ENCODE assay signal across 8 mouse cellular contexts in the genomic region with DNA sequence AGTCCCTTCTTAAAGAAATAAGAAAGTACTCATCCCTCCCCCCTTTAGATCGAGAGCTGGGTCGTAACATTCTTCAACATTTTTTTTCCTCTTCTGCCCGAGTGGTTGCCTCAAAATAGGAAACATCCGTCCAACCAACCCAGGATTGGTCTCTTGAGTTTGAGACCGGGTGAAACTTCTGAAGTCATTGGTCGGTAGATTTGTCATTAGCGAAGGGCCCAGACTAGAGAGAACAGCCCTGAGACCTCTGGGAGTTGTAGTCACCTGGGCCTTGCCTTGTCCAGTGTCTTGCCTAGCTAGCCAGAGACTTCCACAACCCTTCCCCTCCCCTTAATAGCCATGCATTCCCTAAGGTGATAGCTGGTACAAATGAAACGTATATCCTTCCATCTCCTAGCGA. TPM values are rescaled to one million over a fixed set of nuclear protein-coding genes. Genes with fewer than 3 reads are reported as not detected.
DNase-seq lines count a peak whose midpoint lies in the region; ATAC-seq and TF ChIP-seq lines count a peak whose summit lies in the region.

No protein-coding gene starts in this region.

- H3K4me1 ChIP-seq in heart, embryonic 14.5 days (ENCODE audit: control insufficient read depth in 2 of 2, insufficient read depth in 2 of 2, low read length in 2 of 2), result peaks cover 0 to 2% of the 10 kb centered on the region in 2 experiments; a peak in 1 of 4 replicates
- H3K4me1 ChIP-seq in liver, embryonic 15.5 days (replicated peaks), result no peaks in the 10 kb centered on the region; the same call in 1 of the 2 replicates
- no peaks in the 10 kb centered on the region for H3K4me1 ChIP-seq in neural tube, embryonic 11.5 days (ENCODE audit: control insufficient read depth, insufficient read depth, low read length)
- H3K4me1 ChIP-seq in testis, adult 2 months (ENCODE audit: control insufficient read depth, insufficient read depth, low read length), result peaks cover 8% of the 10 kb centered on the region

- H3K36me3 ChIP-seq in heart, embryonic 14.5 days (ENCODE audit: control insufficient read depth, insufficient read depth, low read length), result peaks cover 35% of the 10 kb centered on the region
- peaks cover 29% of the 10 kb centered on the region for H3K36me3 ChIP-seq in liver, embryonic 15.5 days (replicated peaks)
- H3K36me3 ChIP-seq in neural tube, embryonic 11.5 days (ENCODE audit: control insufficient read depth, insufficient read depth, low read length), result no peaks in the 10 kb centered on the region
- no peaks in the 10 kb centered on the region for H3K36me3 ChIP-seq in testis, adult 2 months (ENCODE audit: control insufficient read depth, insufficient read depth, low read length)

- peak overlapping the region; percentile 95 to 100 for H3K27ac ChIP-seq in heart, embryonic 14.5 days (replicated peaks in 1 of 2; ENCODE audit: control insufficient read depth in 1 of 2, insufficient read depth in 1 of 2, low read depth in 2 of 2, low read length in 2 of 2)
- peak overlapping the region; percentile 94 for H3K27ac ChIP-seq in liver, embryonic 15.5 days (replicated peaks)
- no peak overlapping the region for H3K27ac ChIP-seq in neural tube, embryonic 11.5 days (ENCODE audit: low read depth, low read length)
- H3K27ac ChIP-seq in testis, adult 2 months (ENCODE audit: control insufficient read depth, insufficient read depth, low read depth, low read length), result peak overlapping the region; percentile 87

- H3K9me3 ChIP-seq in heart, embryonic 14.5 days (ENCODE audit: control insufficient read depth, low read length), result no peaks in the 10 kb centered on the region
- H3K9me3 ChIP-seq in liver, embryonic 15.5 days (replicated peaks), result no peaks in the 10 kb centered on the region
- no peaks in the 10 kb centered on the region for H3K9me3 ChIP-seq in neural tube, embryonic 11.5 days (ENCODE audit: control insufficient read depth, low read length)

- ATAC-seq in erythroid progenitor cell, adult 5-6 weeks (replicated peaks; ENCODE audit: low FRiP score, poor library complexity, severe bottlenecking), result peak; percentile 81
- peak; percentile 52 for ATAC-seq in heart, embryonic 14.5 days (ENCODE audit: insufficient number of reproducible peaks, insufficient read depth, low FRiP score, low read depth)
- ATAC-seq in liver, embryonic 15.5 days (ENCODE audit: insufficient read depth), result peak; percentile 59
- peak; percentile 57 for ATAC-seq in neural tube, embryonic 11.5 days (ENCODE audit: insufficient read depth, low FRiP score, low TSS enrichment)

- no peak for TF ChIP-seq POLR2A in testis, adult 2 months (IDR thresholded peaks at IDR 0.05; ENCODE audit: control insufficient read depth, low read depth, low read length)

- H3K4me3 ChIP-seq in heart, embryonic 14.5 days (ENCODE audit: control insufficient read depth in 1 of 2, insufficient read depth in 1 of 2, low read depth in 1 of 2, low read length in 2 of 2), result peak overlapping the region; percentile 61 to 91
- H3K4me3 ChIP-seq in liver, embryonic 15.5 days (replicated peaks), result peak overlapping the region; percentile 63
- H3K4me3 ChIP-seq in neural tube, embryonic 11.5 days (ENCODE audit: low read depth, low read length), result peak overlapping the region; percentile 40
- peak overlapping the region; percentile 84 for H3K4me3 ChIP-seq in testis, adult 2 months (ENCODE audit: control insufficient read depth, low read depth, low read length)

- no peak for TF ChIP-seq CTCF in testis, adult 2 months (IDR thresholded peaks at IDR 0.05; ENCODE audit: control insufficient read depth, insufficient read depth, insufficient replicate concordance, low read depth, low read length)

- peak overlapping the region; percentile 87 for H3K4me2 ChIP-seq in heart, embryonic 14.5 days (ENCODE audit: low read length)
- peak overlapping the region; percentile 81 for H3K4me2 ChIP-seq in liver, embryonic 15.5 days
- peak overlapping the region; percentile 49 for H3K4me2 ChIP-seq in neural tube, embryonic 11.5 days (ENCODE audit: low read depth)

- 14% methylated on average over 9 of the region's 9 CpGs for WGBS in heart, embryonic 14.5 days
- WGBS in liver, embryonic 15.5 days (ENCODE audit: insufficient replicate concordance), result 17% methylated on average over 9 of the region's 9 CpGs
- 21% methylated on average over 9 of the region's 9 CpGs for WGBS in neural tube, embryonic 11.5 days

- H3K27me3 ChIP-seq in heart, embryonic 14.5 days (ENCODE audit: control insufficient read depth, insufficient read depth, low read length), result no peaks in the 10 kb centered on the region
- H3K27me3 ChIP-seq in liver, embryonic 15.5 days, result no peaks in the 10 kb centered on the region
- H3K27me3 ChIP-seq in neural tube, embryonic 11.5 days (ENCODE audit: control insufficient read depth, insufficient read depth, low read length), result no peaks in the 10 kb centered on the region
- no peaks in the 10 kb centered on the region for H3K27me3 ChIP-seq in testis, adult 2 months (ENCODE audit: control insufficient read depth, insufficient read depth, low read length)

- H3K9ac ChIP-seq in heart, embryonic 14.5 days (ENCODE audit: low read length), result peak overlapping the region; percentile 80
- H3K9ac ChIP-seq in liver, embryonic 15.5 days, result peak overlapping the region; percentile 59
- no peak overlapping the region for H3K9ac ChIP-seq in neural tube, embryonic 11.5 days (ENCODE audit: low read length)

- DNase-seq in CD8-positive naive resting alpha-beta T cell, adult 2 months (ENCODE audit: low read depth in 2 of 2, low spot score in 2 of 2), result peak; percentile 37 to 39
- peak; percentile 42 for DNase-seq in brain, embryonic 18.5 days (ENCODE audit: low read depth, low spot score)
- DNase-seq in kidney, postnatal 10 days, result peak; percentile 75
- DNase-seq in neural tube, embryonic 11.5 days (ENCODE audit: low spot score), result peak; percentile 59

RNA-seq across cellular contexts. Expression of a gene that starts 1.3 kb away (rescaled TPM):
- total RNA-seq in erythroid progenitor cell, adult 5-6 weeks (2015; ENCODE audit: low replicate concordance), result 25.9 and 40.2 TPM in 2 replicates
- total RNA-seq in erythroid progenitor cell, adult 5-6 weeks (2017; ENCODE audit: low replicate concordance), result 27.2 and 28.6 TPM in 2 replicates
- polyA plus RNA-seq in heart, embryonic 14.5 days (2014; fragmentation: Nextera tagmentation; extraction: Ambion mirVana), result 43.7 and 43.8 TPM in 2 replicates
- polyA plus RNA-seq in liver, embryonic 15.5 days (2015; fragmentation: Nextera tagmentation; extraction: Ambion mirVana), result 15.3 and 15.4 TPM in 2 replicates
- polyA plus RNA-seq in neural tube, embryonic 11.5 days (2014; fragmentation: Nextera tagmentation; extraction: Ambion mirVana), result 34.9 and 36.3 TPM in 2 replicates
- polyA plus RNA-seq in testis, adult 2 months (2012; rRNA removed), result 6.6 and 7.0 TPM in 2 replicates
